ENCODE assay signal across 20 mouse cellular contexts in the genomic region with DNA sequence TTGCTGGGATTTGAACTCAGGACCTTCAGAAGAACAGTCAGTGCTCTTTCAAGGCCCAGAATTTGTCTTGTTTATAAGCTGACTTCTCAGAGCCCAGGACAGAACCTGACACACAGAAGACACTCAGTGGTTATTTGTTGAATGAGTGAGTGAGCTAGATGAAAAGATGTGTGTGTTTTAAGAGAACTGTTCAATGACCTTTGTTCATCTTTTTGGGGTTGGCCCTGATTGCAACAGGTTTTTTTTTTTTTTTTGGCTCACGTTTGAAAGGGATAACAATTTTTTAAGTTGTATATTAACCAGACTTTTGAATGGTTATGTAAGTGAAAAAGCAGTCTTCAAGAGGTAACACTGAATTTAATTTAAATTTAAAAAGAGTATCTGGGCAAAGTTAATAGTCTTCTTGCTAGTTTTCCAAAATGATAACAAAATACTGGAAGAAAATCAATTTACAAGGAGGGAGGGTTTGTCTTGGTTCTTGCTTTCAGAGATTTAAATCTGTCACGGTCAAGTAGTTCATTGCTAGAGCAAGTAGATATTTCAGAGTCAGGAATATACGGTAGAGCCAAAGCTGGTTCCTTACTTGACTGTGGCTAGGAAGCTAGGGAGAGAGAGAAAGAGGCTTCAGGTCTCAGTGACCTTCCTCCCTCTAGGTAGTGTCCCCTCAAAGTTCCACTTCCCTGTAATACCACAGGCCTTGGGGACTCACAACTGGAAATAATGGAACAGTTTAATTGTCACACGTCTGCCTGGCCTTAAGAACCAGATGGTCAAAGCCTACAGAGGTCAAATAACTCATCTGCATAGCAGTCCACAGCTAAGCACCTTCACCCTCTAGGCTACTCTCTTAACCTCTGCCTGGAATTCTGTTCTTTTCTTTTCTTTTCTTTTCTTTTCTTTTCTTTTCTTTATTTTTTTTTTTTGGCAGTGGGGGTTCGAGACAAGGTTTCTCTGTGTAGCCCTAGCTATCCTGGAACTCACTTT. TPM values are rescaled to one million over a fixed set of nuclear protein-coding genes. Genes with fewer than 3 reads are reported as not detected.
DNase-seq lines count a peak whose midpoint lies in the region; ATAC-seq and TF ChIP-seq lines count a peak whose summit lies in the region.
"Had no signal": no experiment of that assay in that cellular context is flagged by ENCODE, and none has a peak within 500 bp of the region (broad histone marks: within the 10 kb centered on the region; RNA-seq: fewer than 3 reads in every experiment).

No protein-coding gene starts in this region.

- ATAC-seq in kidney, embryonic 15.5 days (replicated peaks; ENCODE audit: low FRiP score), result no peak
- no peak for ATAC-seq in liver, embryonic 12.5 days
- ATAC-seq in liver, postnatal 0 days, result peak; percentile 66
- ATAC-seq: forebrain, embryonic 15.5 days had no signal

- peaks cover 18% of the 10 kb centered on the region for H3K4me1 ChIP-seq in kidney, embryonic 15.5 days
- H3K4me1 ChIP-seq in liver, adult 2 months (ENCODE audit: control insufficient read depth, insufficient read depth, low read length), result peaks cover 11% of the 10 kb centered on the region
- H3K4me1 ChIP-seq in liver, embryonic 12.5 days, result peaks cover 4% of the 10 kb centered on the region
- peaks cover 10% of the 10 kb centered on the region for H3K4me1 ChIP-seq in liver, postnatal 0 days (ENCODE audit: insufficient read depth)
- H3K4me1 ChIP-seq in limb, embryonic 10.5 days, result peaks cover 10% of the 10 kb centered on the region

- no peak for TF ChIP-seq CTCF in liver, adult 2 months (IDR thresholded peaks at IDR 0.05; ENCODE audit: low read depth, low read length)
- TF ChIP-seq CTCF in liver, postnatal 0 days (IDR thresholded peaks at IDR 0.05; ENCODE audit: low read depth), result no peak

- no peak for TF ChIP-seq POLR2A in liver, adult 2 months (IDR thresholded peaks at IDR 0.05; ENCODE audit: extremely low read depth, insufficient read depth, low read length)

- H3K36me3 ChIP-seq in kidney, embryonic 15.5 days, result no peaks in the 10 kb centered on the region
- no peaks in the 10 kb centered on the region for H3K36me3 ChIP-seq in liver, adult 2 months (ENCODE audit: control insufficient read depth, insufficient read depth, low read length)
- H3K36me3 ChIP-seq in liver, embryonic 12.5 days, result no peaks in the 10 kb centered on the region
- no peaks in the 10 kb centered on the region for H3K36me3 ChIP-seq in liver, postnatal 0 days (replicated peaks; ENCODE audit: insufficient read depth, low read length)
- no peaks in the 10 kb centered on the region for H3K36me3 ChIP-seq in limb, embryonic 10.5 days
- H3K36me3 ChIP-seq: embryonic facial prominence, embryonic 12.5 days; forebrain, embryonic 15.5 days; heart, embryonic 15.5 days; hindbrain, embryonic 10.5 days had no signal

- 58% methylated on average over 5 of the region's 5 CpGs for WGBS in kidney, embryonic 15.5 days
- WGBS in liver, adult 2 months, result 30% methylated on average over 5 of the region's 5 CpGs
- WGBS in liver, embryonic 12.5 days (ENCODE audit: insufficient replicate concordance), result 63% methylated on average over 5 of the region's 5 CpGs
- 59% methylated on average over 5 of the region's 5 CpGs for WGBS in liver, postnatal 0 days (ENCODE audit: insufficient replicate concordance)
- WGBS in limb, embryonic 10.5 days, result 78% methylated on average over 5 of the region's 5 CpGs

- H3K4me2 ChIP-seq in kidney, embryonic 15.5 days, result no peak overlapping the region
- H3K4me2 ChIP-seq in liver, embryonic 12.5 days, result no peak overlapping the region
- no peak overlapping the region for H3K4me2 ChIP-seq in liver, postnatal 0 days (ENCODE audit: low read depth, low read length)
- H3K4me2 ChIP-seq: embryonic facial prominence, embryonic 12.5 days; forebrain, embryonic 15.5 days; heart, embryonic 11.5 days; heart, embryonic 15.5 days; hindbrain, embryonic 14.5 days had no signal

- H3K27ac ChIP-seq in kidney, embryonic 15.5 days, result no peak overlapping the region
- peak overlapping the region; percentile 98 for H3K27ac ChIP-seq in liver, adult 2 months (replicated peaks; ENCODE audit: insufficient read depth, low read depth, low read length)
- no peak overlapping the region for H3K27ac ChIP-seq in liver, embryonic 12.5 days
- H3K27ac ChIP-seq in liver, postnatal 0 days (ENCODE audit: low read depth), result peak overlapping the region; percentile 76
- no peak overlapping the region for H3K27ac ChIP-seq in limb, embryonic 10.5 days
- H3K27ac ChIP-seq: forebrain, embryonic 15.5 days; heart, adult 2 months; hindbrain, embryonic 14.5 days had no signal

- no peaks in the 10 kb centered on the region for H3K9me3 ChIP-seq in kidney, embryonic 15.5 days (replicated peaks)
- no peaks in the 10 kb centered on the region for H3K9me3 ChIP-seq in liver, embryonic 12.5 days (replicated peaks)
- no peaks in the 10 kb centered on the region for H3K9me3 ChIP-seq in liver, postnatal 0 days (ENCODE audit: low read length)
- no peaks in the 10 kb centered on the region for H3K9me3 ChIP-seq in limb, embryonic 10.5 days (replicated peaks)
- H3K9me3 ChIP-seq: embryonic facial prominence, embryonic 12.5 days; forebrain, embryonic 15.5 days; heart, embryonic 15.5 days; hindbrain, embryonic 10.5 days had no signal

- TF ChIP-seq EP300 in liver, postnatal 0 days (IDR thresholded peaks at IDR 0.05; ENCODE audit: low read depth), result peak; percentile 65

- DNase-seq in kidney, adult 11 months, result peak; percentile 48
- DNase-seq in liver, adult 2 months (ENCODE audit: extremely low read depth, low read depth, low spot score), result peak; percentile 97
- DNase-seq in ES-CJ7 (ENCODE audit: low read depth, low spot score), result peak; percentile 57
- DNase-seq in liver, postnatal 0 days, result no peak
- DNase-seq in natural killer cell, adult 2 months (ENCODE audit: low spot score in 2 of 2), result no peak
- DNase-seq in limb, embryonic 10.5 days (ENCODE audit: low spot score), result no peak
- DNase-seq: adrenal gland, postnatal 10 days; cerebellum, adult 11-12 months; cerebellum, adult 9-10 months; cerebellum, postnatal 25 days; gastrocnemius, postnatal 10 days; heart, adult 2 months had no signal

- no peaks in the 10 kb centered on the region for H3K79me2 ChIP-seq in liver, adult 2 months (ENCODE audit: control insufficient read depth, insufficient read depth, low read length)

- no peak overlapping the region for H3K4me3 ChIP-seq in kidney, embryonic 15.5 days (replicated peaks)
- no peak overlapping the region for H3K4me3 ChIP-seq in liver, adult 2 months (ENCODE audit: insufficient read depth, low read depth, low read length)
- H3K4me3 ChIP-seq in liver, embryonic 12.5 days, result no peak overlapping the region
- no peak overlapping the region for H3K4me3 ChIP-seq in liver, postnatal 0 days (ENCODE audit: low read depth, low read length)
- H3K4me3 ChIP-seq in limb, embryonic 10.5 days, result no peak overlapping the region
- H3K4me3 ChIP-seq: embryonic facial prominence, embryonic 12.5 days; forebrain, embryonic 15.5 days; heart, adult 2 months; heart, embryonic 15.5 days; hindbrain, embryonic 10.5 days had no signal

- H3K9ac ChIP-seq in kidney, embryonic 15.5 days, result no peak overlapping the region
- no peak overlapping the region for H3K9ac ChIP-seq in liver, adult 2 months (ENCODE audit: low read depth, low read length)
- no peak overlapping the region for H3K9ac ChIP-seq in liver, embryonic 12.5 days
- no peak overlapping the region for H3K9ac ChIP-seq in liver, postnatal 0 days (replicated peaks)
- H3K9ac ChIP-seq: embryonic facial prominence, embryonic 12.5 days; forebrain, embryonic 15.5 days; heart, embryonic 15.5 days; hindbrain, embryonic 14.5 days had no signal

- H3K27me3 ChIP-seq in kidney, embryonic 15.5 days, result no peaks in the 10 kb centered on the region
- no peaks in the 10 kb centered on the region for H3K27me3 ChIP-seq in liver, adult 2 months (ENCODE audit: control insufficient read depth, insufficient read depth, low read length)
- H3K27me3 ChIP-seq in liver, embryonic 12.5 days (replicated peaks), result no peaks in the 10 kb centered on the region
- no peaks in the 10 kb centered on the region for H3K27me3 ChIP-seq in liver, postnatal 0 days (ENCODE audit: insufficient read depth, low read length)
- no peaks in the 10 kb centered on the region for H3K27me3 ChIP-seq in limb, embryonic 10.5 days (ENCODE audit: low read depth, poor library complexity, severe bottlenecking)
- H3K27me3 ChIP-seq: embryonic facial prominence, embryonic 12.5 days; forebrain, embryonic 15.5 days; heart, embryonic 15.5 days had no signal

RNA-seq across cellular contexts. Expression of gene Cnn3, which starts 9.8 kb away (rescaled TPM):
- 607 and 612 TPM in 2 replicates for polyA plus RNA-seq in kidney, embryonic 15.5 days (2015; fragmentation: Nextera tagmentation; extraction: Ambion mirVana)
- total RNA-seq in liver, adult 2 months (2014; rRNA removed), result 146 and 163 TPM in 2 replicates
- polyA plus RNA-seq in liver, adult 2 months (2012; rRNA removed), result 92.4 and 116 TPM in 2 replicates
- 138 and 143 TPM in 2 replicates for polyA plus RNA-seq in liver, embryonic 12.5 days (2016; fragmentation: Nextera tagmentation; extraction: Ambion mirVana)
- polyA plus RNA-seq in liver, postnatal 0 days (2015; fragmentation: Nextera tagmentation; extraction: Ambion mirVana), result 128 and 143 TPM in 2 replicates
- 697 and 777 TPM in 2 replicates for polyA plus RNA-seq in limb, embryonic 10.5 days (2016; fragmentation: Nextera tagmentation; extraction: Ambion mirVana)

Comparison
In these comparisons a context has a peak if more than half of its experiments do, and no peak if none do; other contexts are left out.
1. DNase-seq: peak in kidney, adult 11 months (single experiment), liver, adult 2 months (single experiment) and ES-CJ7 (single experiment); none in liver, postnatal 0 days (single experiment), natural killer cell, adult 2 months (0 of 2) and limb, embryonic 10.5 days (single experiment).
2. H3K27ac ChIP-seq: peak in liver, adult 2 months (single experiment) and liver, postnatal 0 days (single experiment); none in kidney, embryonic 15.5 days (single experiment), liver, embryonic 12.5 days (single experiment) and limb, embryonic 10.5 days (single experiment).